Mouse (Mus musculus) Muller cell, postnatal 12 days (primary cell): ENCODE results near the gene Nampt.

Experiments used
- DNase-seq: peaks from one replicate; pipeline ENCODE4 v3.0.0-alpha.2; 2015; ENCODE audit errors: inconsistent ontology term

The Nampt gene

DNA sequence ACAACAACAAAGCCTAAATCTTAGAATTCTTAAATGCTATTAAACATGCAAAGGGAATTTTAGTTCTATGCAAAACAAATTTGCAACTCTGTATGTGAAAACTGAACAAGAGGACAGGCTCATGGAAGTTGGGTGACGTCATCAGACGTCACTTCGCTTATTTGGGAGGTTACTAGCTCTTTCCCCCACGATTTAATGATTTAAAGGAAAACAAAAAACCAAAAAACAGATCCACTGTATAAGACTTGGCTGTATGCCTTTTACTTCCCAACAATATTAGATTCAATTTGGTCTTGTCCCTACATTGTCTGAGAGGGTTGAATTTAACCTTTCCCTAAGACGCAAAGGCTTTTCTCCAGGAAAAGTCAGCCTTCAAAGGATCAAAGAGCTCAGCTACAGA lies at the start of gene Nampt:
Gene Nampt (plus strand): TSS at position 130 of the 400 bp plus-strand sequence.
- no peak for DNase-seq

DNA sequence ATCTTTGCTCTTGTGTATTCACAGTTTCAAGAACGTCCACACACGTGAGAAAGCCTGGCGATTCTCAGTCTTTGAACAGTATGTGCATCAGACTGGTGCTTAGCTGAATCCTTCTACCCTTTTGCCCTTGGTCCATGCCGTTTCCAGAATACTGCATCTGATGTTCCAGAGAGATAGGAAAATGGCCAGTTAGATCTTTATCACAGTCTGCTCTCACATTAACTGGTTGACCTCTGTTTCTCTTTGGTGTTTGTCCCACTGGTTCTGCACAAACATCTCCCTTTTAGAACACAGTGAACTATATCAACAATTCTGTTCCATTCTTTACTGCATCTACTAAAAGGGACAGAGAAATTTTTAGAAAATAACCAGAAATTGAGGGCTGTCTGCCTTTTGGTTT lies 48.6 kb upstream of the Nampt start:
- no peak for DNase-seq

DNA sequence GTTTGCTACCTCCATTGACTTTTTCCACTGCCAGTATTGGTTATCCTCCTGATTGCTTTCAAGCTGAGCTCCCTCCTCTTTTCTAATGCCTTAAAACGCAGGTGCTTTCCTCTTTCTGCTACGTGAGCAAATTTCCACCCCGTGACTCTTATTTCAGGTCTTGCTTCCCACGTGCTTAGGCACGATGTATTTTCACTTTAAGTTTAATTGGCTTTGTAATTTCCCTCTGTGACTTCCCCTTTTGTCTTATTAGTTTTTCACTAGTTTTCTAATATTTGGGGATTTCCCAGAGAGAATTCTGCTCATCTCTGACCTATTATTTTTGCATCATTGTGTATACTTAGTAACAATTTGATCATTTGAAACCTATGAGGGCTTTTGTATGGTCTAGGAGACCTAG lies 44.8 kb upstream of the Nampt start:
- no peak for DNase-seq

DNA sequence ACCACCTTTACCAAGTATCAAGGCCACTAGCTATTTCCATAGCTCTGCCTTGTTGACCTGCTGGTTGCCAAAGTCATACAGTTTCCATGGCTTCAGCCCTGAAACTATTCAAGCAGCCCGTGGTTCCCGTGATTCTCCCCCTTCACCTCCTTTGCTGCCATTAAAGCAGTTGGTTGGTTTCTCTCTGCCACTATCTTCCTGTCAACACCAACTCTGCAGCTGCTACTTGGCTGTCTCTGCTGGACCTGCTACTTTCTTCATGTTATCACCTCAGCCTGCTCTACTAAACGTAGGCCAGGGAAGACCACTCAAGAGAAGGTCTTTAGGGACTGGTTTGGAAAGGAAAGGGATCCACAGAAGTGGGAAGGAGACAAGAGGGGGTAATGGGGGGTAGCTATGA lies 30.3 kb upstream of the Nampt start:
- DNase-seq, result no peak

DNA sequence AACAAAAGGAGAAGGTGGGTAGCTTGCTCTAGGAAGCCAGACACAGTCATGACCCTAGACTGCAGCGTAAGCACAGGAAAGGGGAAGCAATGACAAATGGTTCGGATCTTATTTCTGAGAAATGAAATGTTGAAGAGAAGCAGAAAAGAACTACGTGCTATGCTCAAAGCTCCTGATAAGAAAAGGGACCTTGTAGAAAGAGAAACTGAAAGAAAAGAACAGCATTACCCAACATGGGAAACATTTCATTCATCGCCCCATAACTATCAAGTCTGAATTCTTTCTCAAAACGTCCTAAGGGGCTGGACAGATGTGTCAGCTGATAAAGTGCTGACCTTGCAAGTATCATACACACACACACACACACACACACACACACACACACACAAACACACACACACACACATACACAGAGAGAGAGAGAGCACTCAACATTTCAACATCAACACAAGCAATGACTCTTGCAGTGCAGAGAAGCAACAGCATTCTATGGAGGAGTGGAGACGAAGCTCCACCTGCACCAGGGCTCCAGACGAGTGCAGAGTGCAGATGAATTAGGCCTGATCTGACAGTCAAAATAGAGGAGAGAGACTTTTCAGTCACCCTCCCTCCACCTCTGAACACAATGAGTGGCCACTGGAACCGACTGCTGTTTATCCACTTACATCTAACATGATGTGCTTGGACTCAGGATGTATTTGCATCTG lies 23.4 kb upstream of the Nampt start:
- DNase-seq, result no peak

DNA sequence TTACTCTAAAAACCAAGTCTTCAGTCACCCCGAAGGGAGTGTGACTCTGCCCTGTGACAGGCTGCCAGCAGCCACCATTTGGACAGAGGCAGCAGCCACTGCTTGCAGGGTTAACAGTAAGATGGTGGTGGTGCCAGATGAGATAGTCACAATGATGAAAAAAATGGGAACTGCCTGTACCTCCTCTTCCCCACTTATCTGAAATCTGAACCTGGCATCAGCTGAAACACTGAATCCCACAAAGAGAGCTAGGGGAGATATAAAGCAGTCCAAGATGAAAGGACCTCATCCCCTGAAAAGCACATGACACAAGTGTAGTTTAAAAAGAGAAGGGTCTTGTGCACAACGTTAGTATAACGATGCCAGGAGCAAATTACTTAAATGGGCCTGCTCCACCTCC lies 21.9 kb upstream of the Nampt start:
- no peak for DNase-seq

DNA sequence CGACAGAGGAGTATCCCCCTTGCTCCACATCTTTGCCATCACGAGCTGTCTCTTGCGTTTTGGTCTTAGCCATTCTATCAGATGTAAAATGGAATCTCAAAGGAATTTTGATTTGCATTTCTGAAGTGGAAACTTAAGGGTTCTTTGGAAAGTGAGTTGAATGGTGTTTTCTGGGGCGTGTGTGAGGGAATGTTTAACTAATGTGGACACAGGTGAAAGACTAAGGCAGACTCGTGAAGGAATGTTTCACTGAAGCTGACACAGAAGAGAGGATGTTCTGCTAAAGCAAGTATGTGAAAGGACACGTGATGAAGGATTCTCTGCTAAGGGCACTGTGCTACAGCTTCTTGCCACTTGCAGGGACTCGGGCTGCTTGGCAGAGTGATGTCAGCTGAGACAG lies 18.3 kb upstream of the Nampt start:
- DNase-seq, result no peak

DNA sequence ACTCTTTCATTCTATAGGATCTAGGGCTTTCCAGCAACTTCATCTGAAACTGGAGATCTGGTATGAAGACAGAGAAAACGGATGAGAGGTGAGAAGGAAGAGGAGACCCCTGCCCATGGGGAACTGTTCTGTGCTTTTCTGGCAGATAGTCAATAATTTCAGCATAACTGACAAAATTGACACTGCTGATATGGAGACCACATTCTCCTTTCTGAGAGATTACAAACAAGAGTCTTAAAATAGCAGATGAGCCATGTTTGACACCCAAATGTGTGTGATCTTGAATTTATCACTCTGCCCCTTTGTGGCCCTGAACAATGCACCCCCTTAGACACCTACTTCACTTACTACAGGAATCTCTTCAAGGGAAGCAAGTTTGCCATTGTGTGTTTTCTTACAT lies 13.8 kb upstream of the Nampt start:
- no peak for DNase-seq

DNA sequence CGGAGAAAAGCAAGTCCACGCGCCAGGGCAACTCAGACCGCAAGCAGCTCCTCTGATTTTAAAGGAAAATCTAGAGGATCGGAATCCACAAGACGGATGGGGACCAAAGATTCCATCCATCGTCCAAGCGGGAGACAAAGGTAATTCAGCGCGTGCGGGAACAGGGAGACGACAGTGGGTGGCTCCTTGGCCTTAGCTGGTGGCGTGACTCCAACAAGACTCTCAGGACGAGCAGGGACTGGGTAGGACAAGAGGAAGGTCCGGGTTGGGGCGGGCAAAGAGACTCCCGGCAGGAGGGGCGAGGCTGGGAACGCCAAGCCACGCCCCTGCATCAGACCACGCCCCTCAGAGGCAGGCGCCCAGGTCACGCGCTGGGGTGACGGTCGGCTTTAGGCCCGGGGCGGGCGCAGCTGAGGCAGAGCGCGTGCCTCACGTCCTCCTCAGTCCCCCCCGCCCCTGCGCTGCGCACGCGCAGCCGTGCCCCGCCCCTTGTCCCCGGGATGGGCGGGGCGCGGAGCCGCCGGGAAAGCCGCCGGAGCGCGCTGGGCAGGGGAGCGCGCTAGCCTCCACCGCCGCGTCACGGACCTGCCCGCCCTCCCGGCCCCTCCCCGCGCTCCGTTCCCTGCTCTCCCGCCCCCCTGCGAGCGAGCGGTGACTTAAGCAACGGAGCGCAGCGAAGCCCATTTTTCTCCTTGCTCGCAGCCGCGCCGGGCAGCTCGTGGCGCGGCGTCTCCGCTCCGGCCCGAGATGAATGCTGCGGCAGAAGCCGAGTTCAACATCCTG lies 669 bp downstream of the Nampt start:
- peak; percentile 99 for DNase-seq

DNA sequence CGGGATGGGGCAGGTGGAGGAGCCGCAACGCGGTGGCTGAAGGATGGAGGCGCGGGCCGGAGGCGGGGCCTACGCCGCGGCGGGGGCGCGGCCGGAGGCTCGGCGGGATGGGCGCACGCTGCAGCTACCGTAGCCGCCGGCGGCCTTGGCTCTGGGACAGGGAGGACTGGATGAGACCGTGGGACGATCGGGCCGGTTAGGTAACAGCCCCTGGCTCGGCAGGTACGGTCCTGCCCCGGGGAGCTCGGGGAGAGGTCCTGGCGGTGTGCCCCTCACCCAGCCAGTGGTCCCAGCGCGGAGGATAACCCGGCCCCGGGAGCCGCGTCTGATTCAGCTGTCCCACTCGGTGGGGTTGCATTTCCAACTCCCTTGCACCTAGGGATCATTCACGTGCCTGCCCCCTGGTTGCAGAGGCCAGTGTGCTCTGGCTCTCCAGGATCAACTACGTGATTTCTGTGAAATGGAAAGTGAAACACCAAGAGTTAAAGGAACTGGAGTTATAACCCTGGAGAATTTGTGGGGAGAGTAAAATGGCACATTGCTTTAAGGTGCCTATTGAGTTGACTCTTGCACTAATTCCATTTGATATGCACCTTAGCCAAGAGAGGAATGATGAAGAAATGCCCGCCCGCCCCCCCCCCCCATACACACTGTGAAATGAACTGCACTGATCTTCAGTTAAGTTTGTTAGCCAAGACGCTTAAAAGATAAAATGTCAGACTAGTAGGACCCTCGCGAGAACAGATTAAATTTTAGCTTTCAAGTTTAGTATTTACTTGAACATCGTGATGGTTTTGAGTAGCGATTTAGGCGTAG lies 1.6 kb downstream of the Nampt start:
- DNase-seq, result peak; percentile 81

DNA sequence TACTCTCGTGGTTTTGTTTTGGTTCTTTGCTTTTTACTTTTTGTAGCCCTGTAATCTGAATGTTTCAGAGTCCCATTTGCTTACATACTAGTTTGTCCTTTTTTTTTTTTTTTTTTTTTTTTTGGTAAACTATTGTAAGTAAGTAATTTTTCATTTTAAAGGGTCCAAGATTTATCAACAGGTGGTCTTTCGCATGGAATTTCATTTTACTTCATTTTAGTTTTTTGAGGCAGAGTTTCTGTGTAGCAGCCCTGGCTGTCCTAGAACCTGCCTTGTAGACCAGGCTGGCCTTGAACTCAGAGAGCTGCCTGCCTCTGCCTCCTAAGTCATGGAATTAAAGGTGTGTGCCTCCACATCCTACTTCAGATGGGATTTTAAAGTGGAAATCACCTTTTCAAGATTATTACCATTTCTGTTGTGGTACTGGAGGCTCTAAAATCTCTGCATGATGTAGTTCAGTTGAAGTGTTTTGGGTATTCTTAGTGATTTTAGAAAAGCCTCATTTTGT lies 2.2 kb downstream of the Nampt start:
- DNase-seq, result no peak

DNA sequence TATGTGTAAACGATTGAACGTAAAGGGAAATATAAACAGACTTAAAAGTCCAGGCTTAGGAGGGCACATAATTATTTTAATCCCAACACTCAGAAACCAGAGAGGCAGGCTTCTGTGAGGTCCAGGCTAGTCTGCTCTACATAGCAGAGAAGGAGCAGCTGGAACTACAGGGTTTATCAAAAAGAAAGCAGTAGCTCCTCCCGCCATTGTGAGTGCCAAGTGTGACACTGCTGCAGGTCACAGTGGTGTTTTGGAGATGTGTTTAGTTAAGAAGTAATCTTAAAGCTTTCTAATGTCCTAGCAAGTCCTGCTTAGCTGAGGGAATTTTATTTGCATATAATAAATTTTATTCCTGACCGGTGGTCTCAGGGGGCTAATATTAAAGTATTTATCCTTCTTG lies 2.7 kb downstream of the Nampt start:
- no peak for DNase-seq

DNA sequence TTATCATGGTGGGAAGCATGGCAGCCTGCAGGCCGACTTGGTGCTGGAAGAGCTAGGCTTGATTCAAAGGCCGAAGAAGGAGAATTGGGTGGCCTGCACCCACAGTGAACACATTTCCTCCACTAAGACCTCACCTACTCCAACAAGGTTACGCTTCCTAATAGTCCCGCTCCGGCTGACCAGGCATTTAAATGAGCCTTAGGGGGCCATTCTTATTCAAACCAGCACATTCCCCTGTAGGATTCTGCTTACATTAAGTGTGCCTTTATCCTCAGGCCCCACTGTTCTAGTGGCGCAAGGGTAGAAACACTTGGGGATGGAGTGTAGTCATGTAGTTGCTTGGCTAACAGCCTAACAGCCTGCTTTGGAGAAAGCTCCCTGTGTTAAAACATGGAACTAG lies 5.2 kb downstream of the Nampt start:
- DNase-seq, result no peak

DNA sequence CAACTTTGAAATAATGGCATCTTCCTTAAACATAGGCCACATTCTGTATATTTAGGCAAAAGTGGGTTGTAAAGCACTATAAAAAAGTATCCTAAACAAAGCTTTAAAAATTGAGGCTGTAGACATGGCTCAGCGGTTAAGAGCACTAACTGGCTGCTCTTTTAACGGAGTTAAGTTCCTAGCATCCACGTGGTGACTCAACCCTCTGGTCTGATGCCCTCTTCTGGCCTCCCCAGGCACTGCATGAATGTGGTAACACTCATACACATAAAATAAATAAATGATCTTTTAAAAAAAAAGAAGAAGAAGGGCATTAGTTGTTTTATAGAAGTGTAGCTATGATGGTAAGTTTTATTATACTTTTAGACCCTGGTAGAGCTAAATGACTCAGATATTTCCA lies 7.6 kb downstream of the Nampt start:
- peak; percentile 21 for DNase-seq

DNA sequence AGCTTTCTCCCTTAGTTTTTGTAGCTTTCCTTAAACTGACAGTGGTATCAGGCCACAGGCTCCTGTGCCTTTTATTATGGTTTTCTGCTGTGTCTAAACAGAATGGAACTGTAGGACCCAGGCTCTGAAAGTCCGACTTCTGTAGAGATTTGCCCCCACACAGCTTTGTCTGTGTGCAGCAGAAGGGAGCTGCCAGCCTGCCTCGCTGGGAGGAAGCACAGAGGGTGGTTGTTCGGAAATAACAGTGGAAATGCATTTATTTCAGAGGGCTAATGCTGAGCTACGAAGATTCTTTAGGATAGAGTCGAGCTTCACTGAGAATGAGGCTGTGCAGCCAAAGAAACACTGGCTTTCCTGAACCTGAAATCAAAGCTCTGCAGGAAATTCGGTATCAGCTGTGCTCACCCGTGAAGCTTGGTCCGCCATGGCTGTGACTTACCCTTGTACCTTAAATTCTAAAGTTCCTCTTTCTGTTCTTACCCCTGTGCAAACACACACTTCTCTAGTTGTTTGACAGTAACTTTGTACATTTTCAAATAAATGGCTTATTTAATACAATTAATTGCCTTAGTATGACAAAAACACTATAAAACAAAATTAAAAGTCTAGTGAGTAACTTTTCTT lies 8.9 kb downstream of the Nampt start:
- DNase-seq, result no peak

DNA sequence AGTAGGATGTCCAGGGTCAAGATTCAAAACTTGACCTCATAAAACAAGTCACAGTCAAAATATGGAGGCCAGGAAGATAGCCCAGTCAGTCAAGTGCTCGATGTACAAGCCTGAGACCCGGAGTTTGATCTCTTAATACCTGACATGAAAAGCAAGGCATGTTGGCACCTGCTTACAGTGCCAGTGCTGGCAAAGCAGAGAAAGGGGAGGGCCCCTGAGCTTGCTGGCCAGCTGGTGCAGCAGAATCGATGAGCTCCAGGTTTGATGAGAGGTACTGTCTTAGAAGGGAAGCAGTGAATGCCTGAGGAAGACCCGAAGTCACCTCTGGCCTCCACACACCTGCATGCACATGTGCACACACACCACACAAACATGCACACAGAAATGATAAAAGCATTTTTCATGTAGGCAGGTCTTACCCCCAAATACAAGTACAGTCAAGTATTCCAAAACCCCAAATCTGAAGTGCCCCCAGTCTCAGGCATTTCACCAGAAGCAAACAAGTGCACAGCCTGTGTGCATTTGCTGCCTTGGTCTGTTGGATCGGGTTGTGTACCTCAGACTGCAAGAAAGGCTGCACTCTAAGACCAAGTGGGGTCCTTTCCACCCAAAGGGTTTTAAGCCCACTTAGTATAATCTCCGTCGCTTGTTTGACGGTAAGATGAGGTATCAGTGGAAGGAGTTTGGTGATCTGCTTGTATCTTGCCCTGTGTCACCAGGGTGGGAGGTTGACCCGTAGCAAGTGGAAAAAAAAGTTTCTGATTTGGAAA lies 10.2 kb downstream of the Nampt start:
- DNase-seq, result no peak

DNA sequence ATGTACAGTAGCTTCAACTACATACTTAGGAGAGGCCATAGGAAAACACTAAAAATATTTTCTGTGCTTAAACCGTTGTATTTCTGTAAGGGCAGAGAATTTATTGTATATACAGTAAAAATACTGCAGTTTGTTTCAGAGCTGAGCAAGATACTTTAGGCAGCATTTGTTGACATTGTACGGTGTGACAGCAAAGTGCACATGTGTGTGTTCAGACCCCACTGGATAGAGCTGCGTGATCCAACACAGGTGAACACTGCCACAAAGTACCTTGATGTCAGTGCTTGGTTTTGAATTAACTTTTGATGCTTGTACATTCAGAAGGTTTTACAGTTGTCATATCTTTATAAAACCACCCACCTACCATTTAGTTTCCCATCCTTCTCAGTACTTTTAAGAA lies 12.7 kb downstream of the Nampt start:
- no peak for DNase-seq

DNA sequence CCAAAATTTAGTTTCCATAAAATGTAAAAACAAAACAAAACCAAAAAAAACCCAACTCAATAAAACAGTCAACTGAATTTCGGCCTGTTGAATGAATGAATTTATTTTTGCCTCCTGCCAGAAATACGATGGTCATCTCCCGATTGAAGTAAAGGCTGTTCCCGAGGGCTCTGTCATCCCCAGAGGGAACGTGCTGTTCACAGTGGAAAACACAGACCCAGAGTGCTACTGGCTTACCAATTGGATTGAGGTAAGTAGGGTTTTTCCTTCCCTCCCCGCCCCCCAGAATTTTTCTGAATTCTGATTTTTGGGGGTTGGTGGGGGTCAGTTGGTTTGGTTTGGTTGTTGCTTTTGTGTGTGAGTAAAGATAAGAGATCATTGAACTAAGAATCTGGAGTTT lies 15.4 kb downstream of the Nampt start:
- DNase-seq, result no peak

DNA sequence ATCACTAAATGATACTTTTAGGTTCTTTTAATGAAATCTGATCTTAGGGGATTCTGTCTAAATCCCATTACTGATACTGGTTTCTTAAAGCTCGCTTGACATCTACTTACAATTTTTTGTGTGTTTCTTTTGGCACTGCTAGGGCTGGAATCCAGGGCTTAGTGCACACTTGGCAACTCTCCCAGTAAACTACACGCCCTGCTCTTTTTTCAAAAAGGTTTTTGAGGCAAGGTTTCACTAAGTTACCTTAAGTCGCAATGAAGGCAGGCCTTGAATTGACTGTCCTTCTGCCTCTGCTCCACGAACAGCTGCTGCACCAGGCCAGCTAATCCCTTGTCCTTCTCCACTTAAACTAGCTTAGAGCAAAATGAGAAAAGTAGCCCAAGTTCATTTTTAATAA lies 15.9 kb downstream of the Nampt start:
- DNase-seq, result no peak

DNA sequence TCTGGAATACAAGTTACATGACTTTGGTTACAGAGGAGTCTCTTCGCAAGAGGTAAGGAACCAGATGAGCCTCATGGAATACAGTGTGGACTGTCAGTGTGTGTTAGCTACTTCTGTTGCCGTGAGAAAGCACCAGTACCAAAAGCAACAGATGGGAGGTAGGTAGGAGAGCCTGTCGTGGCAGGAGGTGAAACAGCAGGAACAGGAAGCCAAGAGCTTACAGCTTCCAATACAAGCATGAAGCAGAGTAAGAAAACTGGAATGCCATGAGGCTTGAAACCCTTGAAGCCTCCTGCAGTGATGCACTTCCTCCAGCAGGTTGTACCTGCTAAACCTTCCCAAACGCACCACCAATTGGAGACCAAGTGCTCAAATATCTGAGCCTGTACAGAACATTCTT lies 19.1 kb downstream of the Nampt start:
- no peak for DNase-seq

DNA sequence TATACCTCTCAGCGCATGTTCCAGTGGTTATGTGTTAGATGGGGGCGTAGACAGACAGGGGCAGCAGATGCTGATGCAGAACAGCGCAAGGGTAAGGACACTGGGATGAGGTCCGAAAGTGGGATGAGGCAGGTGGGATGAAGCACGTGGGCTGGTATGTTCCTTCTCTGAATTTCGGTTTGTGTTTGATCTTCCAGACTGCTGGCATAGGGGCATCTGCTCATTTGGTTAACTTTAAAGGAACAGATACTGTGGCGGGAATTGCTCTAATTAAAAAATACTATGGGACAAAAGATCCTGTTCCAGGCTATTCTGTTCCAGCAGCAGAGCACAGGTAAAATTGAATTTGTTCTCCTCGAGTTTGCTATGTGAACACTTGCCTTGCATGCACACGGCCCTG lies 19.6 kb downstream of the Nampt start:
- no peak for DNase-seq
